Mouse (Mus musculus): ENCODE data around the gene Lelp1. TPM values are rescaled to one million over a fixed set of nuclear protein-coding genes. Genes with fewer than 3 reads are reported as not detected.

Lelp1 gene
- polyA plus RNA-seq (2015; fragmentation: Nextera tagmentation; extraction: Ambion mirVana), result not detected in 2 replicates

DNA sequence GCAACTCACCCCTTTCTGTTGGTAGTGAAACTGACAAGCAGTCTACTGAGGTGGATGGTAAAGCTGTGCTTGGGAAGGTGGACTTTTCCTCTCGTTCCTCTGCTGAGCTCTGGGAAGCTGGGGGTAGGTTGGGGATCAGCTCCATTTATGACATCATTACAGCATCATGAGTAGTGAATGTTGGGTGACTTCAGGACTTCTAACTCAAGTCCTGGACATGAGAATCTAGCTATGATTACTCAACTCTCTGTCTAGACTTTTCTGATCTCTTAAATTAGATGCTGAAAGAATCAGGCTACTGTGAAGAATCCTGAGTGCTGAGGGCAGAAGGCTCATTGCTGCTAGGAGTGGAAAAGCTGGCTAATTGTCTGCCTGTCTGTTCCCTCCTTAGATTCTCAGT, at the start of gene Lelp1:
Gene Lelp1, minus strand, starts transcription at position 101 of the 400 bp plus-strand sequence.
- Histone ChIP-seq H3K27ac (ENCODE audit: low read length) (no peak within 1 kb of the TSS), H3K9ac (ENCODE audit: low read depth, low read length) (no peak within 1 kb of the TSS), H3K9me3 (replicated peaks; ENCODE audit: control insufficient read depth, low read length, poor library complexity, severe bottlenecking) (no peaks in the 10 kb centered on the region), H3K4me3 (ENCODE audit: low read depth, low read length) (no peak within 1 kb of the TSS), H3K27me3 (ENCODE audit: control insufficient read depth, insufficient read depth, low read depth, low read length) (no peaks in the 10 kb centered on the region), H3K36me3 (ENCODE audit: control insufficient read depth, insufficient read depth, low read length) (no peaks in the 10 kb centered on the region), H3K4me2 (ENCODE audit: low read length) (no peak within 1 kb of the TSS), H3K4me1 (ENCODE audit: control insufficient read depth, insufficient read depth, low read length) (no peaks in the 10 kb centered on the region)
- 78% methylated on average over 1 of the region's 1 CpGs for WGBS
- no peak for ATAC-seq

DNA sequence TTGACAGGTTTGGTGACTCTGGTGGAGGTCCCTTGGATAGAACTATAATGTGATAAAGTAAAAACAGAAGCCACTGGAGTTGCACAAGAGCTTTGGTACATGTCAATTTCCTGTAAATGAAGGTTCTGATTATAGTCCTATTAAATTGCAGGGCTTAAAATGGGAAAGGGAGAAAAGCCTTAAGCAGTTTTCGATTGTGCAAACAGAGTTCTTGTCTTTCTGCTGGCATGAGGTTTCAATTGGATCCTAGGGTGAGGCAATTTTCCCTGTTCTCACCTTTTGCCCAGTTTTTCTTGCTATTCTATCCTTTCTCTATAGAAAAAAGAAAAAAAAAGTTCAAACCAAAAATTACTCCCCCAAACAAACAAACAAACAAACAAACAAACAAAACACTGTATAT, 34.3 kb upstream of the Lelp1 start:
- Histone ChIP-seq H3K36me3 (ENCODE audit: control insufficient read depth, insufficient read depth, low read length) (no peaks in the 10 kb centered on the region), H3K9me3 (replicated peaks; ENCODE audit: control insufficient read depth, low read length, poor library complexity, severe bottlenecking) (no peaks in the 10 kb centered on the region), H3K27me3 (ENCODE audit: control insufficient read depth, insufficient read depth, low read depth, low read length) (no peaks in the 10 kb centered on the region), H3K27ac (ENCODE audit: low read length) (no peak overlapping the region), H3K4me1 (ENCODE audit: control insufficient read depth, insufficient read depth, low read length) (no peaks in the 10 kb centered on the region), H3K9ac (ENCODE audit: low read depth, low read length) (no peak overlapping the region), H3K4me3 (ENCODE audit: low read depth, low read length) (no peak overlapping the region), H3K4me2 (ENCODE audit: low read length) (no peak overlapping the region)
- no peak for ATAC-seq
- WGBS, result 87% methylated on average over 1 of the region's 1 CpGs

DNA sequence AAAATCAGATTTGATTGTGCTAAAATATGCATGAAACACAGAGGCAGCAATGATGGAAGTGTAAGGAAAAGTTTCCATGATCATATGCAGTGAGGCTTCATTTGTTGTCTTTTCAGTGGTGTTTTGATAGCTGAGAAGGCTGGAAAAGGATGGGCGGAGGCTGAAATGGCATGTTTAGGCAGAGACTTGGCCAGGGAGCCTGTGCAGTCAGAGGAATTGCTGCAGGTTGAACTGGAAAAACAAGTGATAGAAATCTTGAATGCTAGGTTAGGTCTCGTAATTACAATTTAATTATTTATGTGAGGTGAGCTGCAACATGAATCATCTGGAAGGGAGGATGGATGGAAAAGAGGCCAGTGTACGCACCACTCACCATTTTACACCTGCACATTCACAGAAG, 27.3 kb upstream of the Lelp1 start:
- H3K4me2 ChIP-seq (ENCODE audit: low read length), result no peak overlapping the region
- 89% methylated on average over 3 of the region's 3 CpGs for WGBS
- no peak for ATAC-seq
- H3K9me3 ChIP-seq (replicated peaks; ENCODE audit: control insufficient read depth, low read length, poor library complexity, severe bottlenecking), result no peaks in the 10 kb centered on the region
- no peaks in the 10 kb centered on the region for H3K27me3 ChIP-seq (ENCODE audit: control insufficient read depth, insufficient read depth, low read depth, low read length)
- no peak overlapping the region for H3K27ac ChIP-seq (ENCODE audit: low read length)
- no peak overlapping the region for H3K4me3 ChIP-seq (ENCODE audit: low read depth, low read length)
- no peak overlapping the region for H3K9ac ChIP-seq (ENCODE audit: low read depth, low read length)
- H3K4me1 ChIP-seq (ENCODE audit: control insufficient read depth, insufficient read depth, low read length), result no peaks in the 10 kb centered on the region
- no peaks in the 10 kb centered on the region for H3K36me3 ChIP-seq (ENCODE audit: control insufficient read depth, insufficient read depth, low read length)

DNA sequence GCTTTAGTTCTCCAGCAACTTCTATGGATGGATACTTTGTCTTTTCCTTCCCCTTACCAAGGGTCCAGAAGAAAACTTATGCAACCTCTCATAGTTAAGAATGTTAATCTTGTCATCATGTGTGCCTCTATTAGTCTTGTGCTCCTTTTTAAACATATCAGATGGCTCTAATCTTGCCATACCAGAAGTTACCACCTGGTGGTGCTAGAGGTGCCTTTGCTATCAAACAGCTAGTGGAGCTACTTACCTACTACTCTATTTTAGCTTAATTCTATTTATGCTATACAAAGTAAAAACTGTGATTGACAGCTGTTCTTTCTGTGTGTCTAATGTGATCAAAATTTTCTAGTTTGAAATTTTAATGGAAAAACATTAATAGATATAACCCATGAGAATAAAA, 10.8 kb upstream of the Lelp1 start:
- Histone ChIP-seq H3K4me2 (ENCODE audit: low read length) (no peak overlapping the region), H3K27ac (ENCODE audit: low read length) (no peak overlapping the region), H3K9me3 (replicated peaks; ENCODE audit: control insufficient read depth, low read length, poor library complexity, severe bottlenecking) (no peaks in the 10 kb centered on the region), H3K4me3 (ENCODE audit: low read depth, low read length) (no peak overlapping the region), H3K9ac (ENCODE audit: low read depth, low read length) (no peak overlapping the region), H3K27me3 (ENCODE audit: control insufficient read depth, insufficient read depth, low read depth, low read length) (no peaks in the 10 kb centered on the region), H3K36me3 (ENCODE audit: control insufficient read depth, insufficient read depth, low read length) (no peaks in the 10 kb centered on the region), H3K4me1 (ENCODE audit: control insufficient read depth, insufficient read depth, low read length) (no peaks in the 10 kb centered on the region)
- ATAC-seq, result no peak

DNA sequence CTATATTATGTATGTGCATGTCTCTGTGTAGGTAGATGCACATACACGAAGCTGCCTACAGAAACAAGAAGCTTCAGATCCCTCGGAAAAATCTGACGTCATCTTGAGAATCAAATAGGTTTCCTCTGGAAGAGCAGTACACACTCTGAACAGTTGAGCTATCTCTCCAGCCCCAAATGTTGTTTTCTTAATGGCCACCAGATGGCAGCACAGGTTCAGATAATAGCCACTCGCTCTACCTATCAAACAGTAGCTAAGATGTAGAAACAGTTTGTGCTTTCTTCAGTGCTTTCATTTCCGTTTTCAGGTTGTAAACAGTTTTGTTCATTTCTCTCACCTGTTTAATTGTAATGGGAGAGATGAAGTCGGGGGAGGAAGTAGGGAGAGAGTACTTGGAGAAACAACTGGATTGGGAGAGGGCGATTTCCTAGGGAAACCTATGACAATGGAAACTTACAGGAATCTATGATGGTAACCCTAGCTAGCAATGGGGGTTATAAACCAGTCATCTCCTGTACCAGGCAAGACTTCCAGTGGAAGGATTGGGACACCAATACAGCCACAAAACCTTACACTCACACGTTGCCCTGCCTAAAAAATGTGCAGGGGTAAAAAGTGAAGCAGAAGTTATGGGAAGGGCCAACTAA, 8.2 kb upstream of the Lelp1 start:
- whole genome bisulfite sequencing, result 26% methylated on average over 8 of the region's 8 CpGs

DNA sequence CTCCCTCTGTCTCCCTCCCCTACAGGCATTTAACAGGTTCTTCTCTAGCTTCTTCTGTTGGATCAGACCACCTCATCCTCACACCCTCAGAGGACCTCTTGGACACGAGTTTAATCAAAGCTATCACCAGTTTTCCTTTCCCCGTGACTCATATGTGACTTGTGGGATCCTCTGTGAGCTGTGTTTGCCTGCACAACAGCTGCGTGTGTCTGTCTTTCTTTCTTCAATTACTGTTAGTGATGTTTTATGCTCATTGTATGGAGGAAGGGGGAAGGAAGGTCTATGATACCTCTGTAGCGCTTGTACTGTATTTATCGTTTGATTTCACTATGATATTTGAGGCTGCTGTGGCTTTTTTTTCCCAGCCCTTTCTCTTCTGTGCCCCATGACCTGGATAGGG, 5.4 kb upstream of the Lelp1 start:
- no peak overlapping the region for H3K4me3 ChIP-seq (ENCODE audit: low read depth, low read length)
- no peak for ATAC-seq
- H3K36me3 ChIP-seq (ENCODE audit: control insufficient read depth, insufficient read depth, low read length), result no peaks in the 10 kb centered on the region
- H3K9me3 ChIP-seq (replicated peaks; ENCODE audit: control insufficient read depth, low read length, poor library complexity, severe bottlenecking), result no peaks in the 10 kb centered on the region
- H3K27ac ChIP-seq (ENCODE audit: low read length), result no peak overlapping the region
- no peak overlapping the region for H3K4me2 ChIP-seq (ENCODE audit: low read length)
- no peaks in the 10 kb centered on the region for H3K4me1 ChIP-seq (ENCODE audit: control insufficient read depth, insufficient read depth, low read length)
- no peaks in the 10 kb centered on the region for H3K27me3 ChIP-seq (ENCODE audit: control insufficient read depth, insufficient read depth, low read depth, low read length)
- no peak overlapping the region for H3K9ac ChIP-seq (ENCODE audit: low read depth, low read length)
- 84% methylated on average over 5 of the region's 5 CpGs for WGBS

More for the DNA sequence above, 8.2 kb upstream of the Lelp1 start:
- Histone ChIP-seq H3K9me3 (replicated peaks; ENCODE audit: control insufficient read depth, low read length, poor library complexity, severe bottlenecking) (no peaks in the 10 kb centered on the region), H3K4me1 (ENCODE audit: control insufficient read depth, insufficient read depth, low read length) (no peaks in the 10 kb centered on the region), H3K27me3 (ENCODE audit: control insufficient read depth, insufficient read depth, low read depth, low read length) (no peaks in the 10 kb centered on the region), H3K27ac (ENCODE audit: low read length) (no peak overlapping the region), H3K9ac (ENCODE audit: low read depth, low read length) (no peak overlapping the region), H3K36me3 (ENCODE audit: control insufficient read depth, insufficient read depth, low read length) (no peaks in the 10 kb centered on the region), H3K4me3 (ENCODE audit: low read depth, low read length) (no peak overlapping the region), H3K4me2 (ENCODE audit: low read length) (no peak overlapping the region)
- ATAC-seq, result peak; percentile 98

DNA sequence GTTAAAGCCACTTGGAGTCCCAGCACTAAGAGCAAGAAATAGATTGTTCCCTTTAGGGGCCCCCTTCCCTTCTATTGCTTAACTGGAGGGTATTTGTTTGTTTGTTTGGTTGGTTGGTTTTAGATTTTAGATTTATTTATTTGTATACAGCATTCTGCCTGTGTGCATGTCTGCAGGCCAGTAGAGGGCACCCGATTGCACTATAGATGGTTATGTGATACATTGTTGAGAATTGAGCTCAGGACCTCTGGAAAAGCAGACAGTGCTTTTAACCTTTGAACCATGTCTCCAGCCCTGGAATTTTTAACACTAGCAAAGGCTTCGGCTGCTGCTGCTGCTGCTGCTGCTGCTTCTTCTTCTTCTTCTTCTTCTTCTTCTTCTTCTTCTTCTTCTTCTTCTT, 4.9 kb upstream of the Lelp1 start:
- Histone ChIP-seq H3K4me3 (ENCODE audit: low read depth, low read length) (no peak overlapping the region), H3K9me3 (replicated peaks; ENCODE audit: control insufficient read depth, low read length, poor library complexity, severe bottlenecking) (no peaks in the 10 kb centered on the region), H3K4me2 (ENCODE audit: low read length) (no peak overlapping the region), H3K27ac (ENCODE audit: low read length) (no peak overlapping the region), H3K9ac (ENCODE audit: low read depth, low read length) (no peak overlapping the region), H3K27me3 (ENCODE audit: control insufficient read depth, insufficient read depth, low read depth, low read length) (no peaks in the 10 kb centered on the region), H3K36me3 (ENCODE audit: control insufficient read depth, insufficient read depth, low read length) (no peaks in the 10 kb centered on the region), H3K4me1 (ENCODE audit: control insufficient read depth, insufficient read depth, low read length) (no peaks in the 10 kb centered on the region)
- no peak for ATAC-seq
- WGBS, result 61% methylated on average over 2 of the region's 2 CpGs

DNA sequence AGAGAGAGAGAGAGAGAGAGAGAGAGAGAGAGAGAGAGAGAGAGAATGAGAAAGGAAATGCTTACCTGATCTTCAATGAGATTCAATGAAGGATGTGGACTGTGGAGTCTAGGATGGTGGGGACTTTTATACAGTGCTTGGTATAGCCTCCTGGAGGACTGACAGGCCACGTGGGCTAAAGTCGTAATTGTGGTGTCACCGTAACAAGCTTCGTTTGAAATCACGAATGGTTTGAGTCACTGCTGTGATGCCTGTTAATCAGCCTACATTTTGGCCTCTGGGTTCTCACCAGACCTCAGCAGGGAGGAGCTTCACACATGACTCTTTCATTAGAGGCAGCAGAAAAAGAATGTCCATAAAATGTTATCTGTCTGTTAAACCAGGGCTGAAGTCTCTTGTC, 18.7 kb downstream of the Lelp1 start, which contains the start of gene Prr9:
Gene Prr9, minus strand, starts transcription at position 101 of the 400 bp plus-strand sequence.
- Histone ChIP-seq H3K4me3 (ENCODE audit: low read depth, low read length) (no peak within 1 kb of the TSS), H3K27me3 (ENCODE audit: control insufficient read depth, insufficient read depth, low read depth, low read length) (no peaks in the 10 kb centered on the region), H3K9ac (ENCODE audit: low read depth, low read length) (no peak within 1 kb of the TSS), H3K4me1 (ENCODE audit: control insufficient read depth, insufficient read depth, low read length) (no peaks in the 10 kb centered on the region), H3K27ac (ENCODE audit: low read length) (no peak within 1 kb of the TSS), H3K36me3 (ENCODE audit: control insufficient read depth, insufficient read depth, low read length) (no peaks in the 10 kb centered on the region), H3K9me3 (replicated peaks; ENCODE audit: control insufficient read depth, low read length, poor library complexity, severe bottlenecking) (no peaks in the 10 kb centered on the region), H3K4me2 (ENCODE audit: low read length) (no peak within 1 kb of the TSS)
- ATAC-seq, result no peak
- WGBS, result 76% methylated on average over 5 of the region's 5 CpGs

DNA sequence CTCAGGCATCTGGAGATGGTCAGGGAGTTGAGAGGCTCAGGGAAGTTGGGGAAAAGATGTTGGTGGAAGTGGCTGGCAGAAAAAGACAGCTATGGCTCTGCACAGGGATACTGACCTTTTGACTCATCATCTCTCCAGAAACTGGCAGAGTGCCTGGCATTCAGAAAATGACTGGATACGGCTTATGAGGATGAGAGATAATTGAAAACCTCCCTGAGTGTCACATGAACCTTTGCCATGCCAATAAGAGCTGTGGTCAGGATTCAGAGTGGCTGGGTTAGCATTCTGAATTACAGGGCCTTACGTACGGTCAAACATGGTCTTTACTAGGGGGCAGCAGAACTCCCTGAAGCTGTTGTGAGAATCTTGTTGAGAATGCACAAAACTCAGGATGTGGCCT, 21.6 kb downstream of the Lelp1 start:
- H3K4me2 ChIP-seq (ENCODE audit: low read length), result no peak overlapping the region
- WGBS, result 81% methylated on average over 3 of the region's 3 CpGs
- ATAC-seq, result no peak
- H3K9me3 ChIP-seq (replicated peaks; ENCODE audit: control insufficient read depth, low read length, poor library complexity, severe bottlenecking), result no peaks in the 10 kb centered on the region
- no peaks in the 10 kb centered on the region for H3K36me3 ChIP-seq (ENCODE audit: control insufficient read depth, insufficient read depth, low read length)
- H3K9ac ChIP-seq (ENCODE audit: low read depth, low read length), result no peak overlapping the region
- no peak overlapping the region for H3K27ac ChIP-seq (ENCODE audit: low read length)
- no peaks in the 10 kb centered on the region for H3K27me3 ChIP-seq (ENCODE audit: control insufficient read depth, insufficient read depth, low read depth, low read length)
- no peak overlapping the region for H3K4me3 ChIP-seq (ENCODE audit: low read depth, low read length)
- H3K4me1 ChIP-seq (ENCODE audit: control insufficient read depth, insufficient read depth, low read length), result no peaks in the 10 kb centered on the region

Data from midbrain, embryonic 16.5 days (tissue).